Mouse (Mus musculus) myocyte (in vitro differentiated cells): Measurements from ENCODE around the gene Cry2.

Experiments
- E2F4 ChIP-seq: IDR thresholded peaks from one replicate; pipeline ENCODE4 v1.6.1; 2011; ENCODE audit warnings: mild to moderate bottlenecking, control low read depth, moderate library complexity; ENCODE audit not compliant: insufficient read depth
- MAX ChIP-seq: IDR thresholded peaks from one replicate; pipeline ENCODE4 v1.6.1; 2011; ENCODE audit warnings: low read depth, mild to moderate bottlenecking, control low read depth
- MYOD1 ChIP-seq, 3 experiments: IDR thresholded peaks; one replicate each; pipeline ENCODE4 v1.6.1; 2011; ENCODE audit warnings: control low read depth in 2 of 3, low read depth in 2 of 3, mild to moderate bottlenecking in 2 of 3, moderate library complexity in 1 of 3; ENCODE audit not compliant: insufficient read length in 2 of 3, control insufficient read depth in 1 of 3
- POLR2A ChIP-seq: IDR thresholded peaks from one replicate; pipeline ENCODE4 v1.6.1; 2011; ENCODE audit warnings: low read depth, mild to moderate bottlenecking, control low read depth, moderate library complexity; ENCODE audit not compliant: insufficient read length
- POLR2AphosphoS2 ChIP-seq: IDR thresholded peaks from one replicate; pipeline ENCODE4 v1.6.1; 2011; ENCODE audit warnings: low read depth, control low read depth; ENCODE audit not compliant: insufficient read length
- TCF12 ChIP-seq: IDR thresholded peaks from one replicate; pipeline ENCODE4 v1.6.1; 2011; ENCODE audit warnings: mild to moderate bottlenecking, control low read depth; ENCODE audit not compliant: poor library complexity, insufficient read depth, severe bottlenecking
- TCF3 ChIP-seq: IDR thresholded peaks from one replicate; pipeline ENCODE4 v1.6.1; 2011; ENCODE audit warnings: low read depth, control low read depth; ENCODE audit not compliant: insufficient read length
- USF1 ChIP-seq: IDR thresholded peaks from one replicate; pipeline ENCODE4 v1.6.1; 2011; ENCODE audit warnings: low read depth, mild to moderate bottlenecking, control low read depth, moderate library complexity

DNA sequence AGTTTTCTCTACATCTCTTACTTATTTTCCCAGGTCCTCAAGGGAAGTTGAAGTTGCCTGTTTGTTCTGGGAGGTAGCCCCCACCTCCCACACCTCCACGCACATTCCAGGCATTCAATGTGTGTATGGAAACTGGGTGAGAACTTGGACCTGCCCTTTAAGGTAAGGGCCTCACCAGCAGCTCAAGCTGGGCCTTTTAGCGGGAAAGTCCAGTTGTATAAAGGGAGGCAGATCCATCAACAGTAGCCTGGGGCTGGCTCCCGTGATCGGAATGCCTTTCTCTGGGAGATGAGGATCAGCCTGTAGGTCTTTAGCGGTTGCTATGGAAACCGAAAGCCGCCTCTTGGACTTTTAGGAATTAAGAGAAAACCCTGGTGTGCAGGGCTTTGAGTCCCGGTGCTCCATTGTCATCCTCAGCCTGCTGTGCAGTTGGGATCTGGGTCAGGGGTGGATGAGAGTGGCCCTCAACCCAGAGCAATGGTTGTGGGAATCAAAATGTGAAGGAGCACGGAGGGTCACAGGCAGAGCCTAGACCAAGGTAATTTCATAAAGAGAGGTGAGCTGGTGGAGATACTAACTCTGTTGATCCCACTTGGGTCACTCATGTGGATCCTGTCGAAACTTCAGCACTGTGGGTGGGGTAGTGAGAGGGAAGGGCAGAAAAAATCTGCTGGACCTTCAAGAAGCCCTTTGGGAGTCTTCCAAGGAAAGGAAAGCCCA lies 61.7 kb downstream of the Cry2 start:
- TF ChIP-seq MYOD1 (IDR thresholded peaks at IDR 0.05; ENCODE audit: control insufficient read depth in 1 of 3, insufficient read length in 2 of 3, low read depth in 2 of 3), result no peak
- TF ChIP-seq USF1, result no peak
- TF ChIP-seq TCF3, result no peak
- TF ChIP-seq POLR2A, result no peak
- TF ChIP-seq MAX, result no peak
- TF ChIP-seq TCF12, result no peak
- TF ChIP-seq E2F4, result no peak
- no peak for TF ChIP-seq POLR2AphosphoS2
